Mouse (Mus musculus): Measurements from ENCODE around the gene Ppm1n. TPM values are rescaled to one million over a fixed set of nuclear protein-coding genes. Genes with fewer than 3 reads are reported as not detected.

The Ppm1n gene
- polyA plus RNA-seq, 1 experiment, result 0.30 TPM

GRCm38 (mm10) chr7:19255395-19255794 lies 24.5 kb downstream of the Ppm1n start:
- no peak overlapping the region for H3K27ac ChIP-seq (ENCODE audit: control insufficient read depth, insufficient read depth, low read depth, low read length)
- peak overlapping the region; percentile 64 for H3K4me3 ChIP-seq (ENCODE audit: control insufficient read depth, low read depth, low read length)
- no peaks in the 10 kb centered on the region for H3K36me3 ChIP-seq (ENCODE audit: control insufficient read depth, insufficient read depth, low read length)
- H3K27me3 ChIP-seq (ENCODE audit: control insufficient read depth, insufficient read depth, low read length), result no peaks in the 10 kb centered on the region
- H3K4me1 ChIP-seq (ENCODE audit: control insufficient read depth, insufficient read depth, low read length), result peaks cover 12% of the 10 kb centered on the region
- no peak for TF ChIP-seq POLR2A (IDR thresholded peaks at IDR 0.05; ENCODE audit: control insufficient read depth, low read depth, low read length)
- TF ChIP-seq CTCF (IDR thresholded peaks at IDR 0.05; ENCODE audit: control insufficient read depth, insufficient read depth, insufficient replicate concordance, low read depth, low read length), result no peak

GRCm38 (mm10) chr7:19253437-19253836 lies 26.4 kb downstream of the Ppm1n start:
- Histone ChIP-seq H3K27ac (ENCODE audit: control insufficient read depth, insufficient read depth, low read depth, low read length) (no peak overlapping the region), H3K4me1 (ENCODE audit: control insufficient read depth, insufficient read depth, low read length) (peaks cover 11% of the 10 kb centered on the region), H3K4me3 (ENCODE audit: control insufficient read depth, low read depth, low read length) (no peak overlapping the region), H3K27me3 (ENCODE audit: control insufficient read depth, insufficient read depth, low read length) (no peaks in the 10 kb centered on the region), H3K36me3 (ENCODE audit: control insufficient read depth, insufficient read depth, low read length) (no peaks in the 10 kb centered on the region)
- no peak for TF ChIP-seq CTCF (IDR thresholded peaks at IDR 0.05; ENCODE audit: control insufficient read depth, insufficient read depth, insufficient replicate concordance, low read depth, low read length)
- no peak for TF ChIP-seq POLR2A (IDR thresholded peaks at IDR 0.05; ENCODE audit: control insufficient read depth, low read depth, low read length)

- H3K4me1 ChIP-seq (ENCODE audit: control insufficient read depth, insufficient read depth, low read length), result peaks cover 6% of the 10 kb centered on the region
- H3K27me3 ChIP-seq (ENCODE audit: control insufficient read depth, insufficient read depth, low read length), result no peaks in the 10 kb centered on the region
- no peak for TF ChIP-seq CTCF (IDR thresholded peaks at IDR 0.05; ENCODE audit: control insufficient read depth, insufficient read depth, insufficient replicate concordance, low read depth, low read length)
- no peak for TF ChIP-seq POLR2A (IDR thresholded peaks at IDR 0.05; ENCODE audit: control insufficient read depth, low read depth, low read length)
- H3K27ac ChIP-seq (ENCODE audit: control insufficient read depth, insufficient read depth, low read depth, low read length), result no peak overlapping the region
- peak overlapping the region; percentile 17; the same call in 1 of the 2 replicates for H3K4me3 ChIP-seq (ENCODE audit: control insufficient read depth, low read depth, low read length)
- H3K36me3 ChIP-seq (ENCODE audit: control insufficient read depth, insufficient read depth, low read length), result no peaks in the 10 kb centered on the region
Observed at GRCm38 (mm10) chr7:19252078-19252477, 27.8 kb downstream of the Ppm1n start.

GRCm38 (mm10) chr7:19247511-19247910 lies 32.4 kb downstream of the Ppm1n start:
- H3K4me3 ChIP-seq (ENCODE audit: control insufficient read depth, low read depth, low read length), result no peak overlapping the region
- no peaks in the 10 kb centered on the region for H3K27me3 ChIP-seq (ENCODE audit: control insufficient read depth, insufficient read depth, low read length)
- H3K27ac ChIP-seq (ENCODE audit: control insufficient read depth, insufficient read depth, low read depth, low read length), result no peak overlapping the region
- TF ChIP-seq CTCF (IDR thresholded peaks at IDR 0.05; ENCODE audit: control insufficient read depth, insufficient read depth, insufficient replicate concordance, low read depth, low read length) (no peak), POLR2A (IDR thresholded peaks at IDR 0.05; ENCODE audit: control insufficient read depth, low read depth, low read length) (no peak)
- no peaks in the 10 kb centered on the region for H3K36me3 ChIP-seq (ENCODE audit: control insufficient read depth, insufficient read depth, low read length)
- H3K4me1 ChIP-seq (ENCODE audit: control insufficient read depth, insufficient read depth, low read length), result no peaks in the 10 kb centered on the region

GRCm38 (mm10) chr7:19246855-19247254 lies 33.0 kb downstream of the Ppm1n start:
- H3K27ac ChIP-seq (ENCODE audit: control insufficient read depth, insufficient read depth, low read depth, low read length), result no peak overlapping the region
- no peak overlapping the region for H3K4me3 ChIP-seq (ENCODE audit: control insufficient read depth, low read depth, low read length)
- H3K36me3 ChIP-seq (ENCODE audit: control insufficient read depth, insufficient read depth, low read length), result no peaks in the 10 kb centered on the region
- H3K27me3 ChIP-seq (ENCODE audit: control insufficient read depth, insufficient read depth, low read length), result no peaks in the 10 kb centered on the region
- TF ChIP-seq CTCF (IDR thresholded peaks at IDR 0.05; ENCODE audit: control insufficient read depth, insufficient read depth, insufficient replicate concordance, low read depth, low read length) (no peak), POLR2A (IDR thresholded peaks at IDR 0.05; ENCODE audit: control insufficient read depth, low read depth, low read length) (no peak)
- H3K4me1 ChIP-seq (ENCODE audit: control insufficient read depth, insufficient read depth, low read length), result no peaks in the 10 kb centered on the region

GRCm38 (mm10) chr7:19245083-19245482 lies 34.8 kb downstream of the Ppm1n start:
- TF ChIP-seq CTCF (IDR thresholded peaks at IDR 0.05; ENCODE audit: control insufficient read depth, insufficient read depth, insufficient replicate concordance, low read depth, low read length) (no peak), POLR2A (IDR thresholded peaks at IDR 0.05; ENCODE audit: control insufficient read depth, low read depth, low read length) (no peak)
- no peaks in the 10 kb centered on the region for H3K36me3 ChIP-seq (ENCODE audit: control insufficient read depth, insufficient read depth, low read length)
- no peak overlapping the region for H3K27ac ChIP-seq (ENCODE audit: control insufficient read depth, insufficient read depth, low read depth, low read length)
- no peaks in the 10 kb centered on the region for H3K27me3 ChIP-seq (ENCODE audit: control insufficient read depth, insufficient read depth, low read length)
- H3K4me3 ChIP-seq (ENCODE audit: control insufficient read depth, low read depth, low read length), result no peak overlapping the region
- H3K4me1 ChIP-seq (ENCODE audit: control insufficient read depth, insufficient read depth, low read length), result no peaks in the 10 kb centered on the region

- no peaks in the 10 kb centered on the region for H3K27me3 ChIP-seq (ENCODE audit: control insufficient read depth, insufficient read depth, low read length)
Observed at GRCm38 (mm10) chr7:19243858-19244257, 36.0 kb downstream of the Ppm1n start.

GRCm38 (mm10) chr7:19242005-19242404 lies 37.9 kb downstream of the Ppm1n start:
- Histone ChIP-seq H3K36me3 (ENCODE audit: control insufficient read depth, insufficient read depth, low read length) (no peaks in the 10 kb centered on the region), H3K4me3 (ENCODE audit: control insufficient read depth, low read depth, low read length) (no peak overlapping the region), H3K27me3 (ENCODE audit: control insufficient read depth, insufficient read depth, low read length) (no peaks in the 10 kb centered on the region), H3K4me1 (ENCODE audit: control insufficient read depth, insufficient read depth, low read length) (no peaks in the 10 kb centered on the region), H3K27ac (ENCODE audit: control insufficient read depth, insufficient read depth, low read depth, low read length) (no peak overlapping the region)
- no peak for TF ChIP-seq POLR2A (IDR thresholded peaks at IDR 0.05; ENCODE audit: control insufficient read depth, low read depth, low read length)
- TF ChIP-seq CTCF (IDR thresholded peaks at IDR 0.05; ENCODE audit: control insufficient read depth, insufficient read depth, insufficient replicate concordance, low read depth, low read length), result no peak

More at GRCm38 (mm10) chr7:19243858-19244257, 36.0 kb downstream of the Ppm1n start:
- H3K4me1 ChIP-seq (ENCODE audit: control insufficient read depth, insufficient read depth, low read length), result no peaks in the 10 kb centered on the region
- TF ChIP-seq POLR2A (IDR thresholded peaks at IDR 0.05; ENCODE audit: control insufficient read depth, low read depth, low read length) (no peak), CTCF (IDR thresholded peaks at IDR 0.05; ENCODE audit: control insufficient read depth, insufficient read depth, insufficient replicate concordance, low read depth, low read length) (no peak)
- no peak overlapping the region for H3K4me3 ChIP-seq (ENCODE audit: control insufficient read depth, low read depth, low read length)
- no peak overlapping the region for H3K27ac ChIP-seq (ENCODE audit: control insufficient read depth, insufficient read depth, low read depth, low read length)
- H3K36me3 ChIP-seq (ENCODE audit: control insufficient read depth, insufficient read depth, low read length), result no peaks in the 10 kb centered on the region
